Mouse (Mus musculus) left cerebral cortex, adult 18-20 months (tissue): ENCODE measurements around the gene Adh7. TPM values are rescaled to one million over a fixed set of nuclear protein-coding genes. Genes with fewer than 3 reads are reported as not detected.

Source experiments
- DNase-seq, 2 experiments: peaks; one replicate each; pipeline ENCODE4 v3.0.0; 2021 to 2022; ENCODE audit warnings: low spot score in 2 of 2, mixed read lengths in 1 of 2
- long read RNA-seq, 2 experiments: library from polyadenylated mRNA; stranded (forward); transcript quantifications; one replicate each; pipeline ENCODE4 v2.0.0; 2021
- total RNA-seq, 2 experiments: library from RNA; stranded (reverse); gene quantifications; 2 replicates each; pipeline ENCODE4 v1.2.3; 2021

Adh7 gene
- not detected for total RNA-seq
- long read RNA-seq, experiment 1 = 0 reads
- long read RNA-seq, experiment 2, partial matches to known transcripts = 0 of 1 reads
- long read RNA-seq, experiment 2, other reads (novel, unspliced or antisense) = 0 of 1 reads

- no peak for DNase-seq
Observed at GRCm38 (mm10) chr3:138217631-138218264, at the start of gene Adh7. Adh7 (plus strand) TSS chr3:138217760.

- DNase-seq = no peak
Observed at GRCm38 (mm10) chr3:138173291-138173690, 44.3 kb upstream of the Adh7 start.

GRCm38 (mm10) chr3:138175551-138175950, 42.0 kb upstream of the Adh7 start:
- no peak for DNase-seq

- DNase-seq = no peak
Observed at GRCm38 (mm10) chr3:138182019-138182418, 35.5 kb upstream of the Adh7 start.

- DNase-seq = no peak
Observed at GRCm38 (mm10) chr3:138183371-138183770, 34.2 kb upstream of the Adh7 start.

GRCm38 (mm10) chr3:138185290-138185689, 32.3 kb upstream of the Adh7 start:
- DNase-seq = no peak

GRCm38 (mm10) chr3:138185995-138186930, 31.3 kb upstream of the Adh7 start:
- no peak for DNase-seq

- peak in 1 of 2 experiments; percentile 9 for DNase-seq
Observed at GRCm38 (mm10) chr3:138192260-138192659, 25.3 kb upstream of the Adh7 start.

- DNase-seq = no peak
Observed at GRCm38 (mm10) chr3:138193683-138194302, 23.8 kb upstream of the Adh7 start, which contains the start of gene 4930579F01Rik. 4930579F01Rik (minus strand) TSS chr3:138193825.

GRCm38 (mm10) chr3:138197093-138197492, 20.5 kb upstream of the Adh7 start:
- no peak for DNase-seq

GRCm38 (mm10) chr3:138197556-138197955, 20.0 kb upstream of the Adh7 start:
- peak in 1 of 2 experiments; percentile 3 for DNase-seq

- DNase-seq = peak; percentile 90 to 94
Observed at GRCm38 (mm10) chr3:138197973-138198721, 19.4 kb upstream of the Adh7 start.

GRCm38 (mm10) chr3:138198722-138199068, 18.9 kb upstream of the Adh7 start:
- no peak for DNase-seq

- DNase-seq = no peak
Observed at GRCm38 (mm10) chr3:138208821-138209220, 8.7 kb upstream of the Adh7 start.

- DNase-seq = no peak
Observed at GRCm38 (mm10) chr3:138210432-138211075, 7.0 kb upstream of the Adh7 start.

GRCm38 (mm10) chr3:138212431-138212951, 5.1 kb upstream of the Adh7 start:
- DNase-seq = no peak

GRCm38 (mm10) chr3:138215395-138215989, 2.1 kb upstream of the Adh7 start:
- no peak for DNase-seq

- DNase-seq = no peak
Observed at GRCm38 (mm10) chr3:138216091-138216490, 1.5 kb upstream of the Adh7 start.

GRCm38 (mm10) chr3:138221116-138221515, 3.6 kb downstream of the Adh7 start:
- no peak for DNase-seq

- no peak for DNase-seq
Observed at GRCm38 (mm10) chr3:138222511-138222910, 5.0 kb downstream of the Adh7 start.
